Mouse (Mus musculus): Measurements from ENCODE around the gene Gtpbp10.

DNA sequence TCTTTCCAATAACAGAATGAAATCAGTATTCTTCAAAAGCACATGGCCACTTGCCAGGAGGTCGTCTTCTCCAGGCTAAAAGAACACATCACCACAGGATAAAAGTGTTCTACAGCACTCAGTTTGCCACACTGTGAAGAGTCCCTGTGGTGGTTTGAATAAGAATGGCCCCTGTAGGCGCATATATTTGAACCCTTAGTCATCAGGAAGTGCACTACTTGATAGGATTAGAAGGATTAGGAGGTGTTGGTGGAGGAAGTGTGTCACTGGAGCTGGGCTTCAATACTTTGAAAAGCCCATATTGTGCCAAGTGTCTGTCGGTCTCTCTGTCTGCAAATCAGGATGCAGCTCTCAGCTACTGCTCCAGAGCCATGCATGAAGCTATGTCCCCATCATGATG lies 19.0 kb downstream of the Gtpbp10 start:
- TF ChIP-seq CTCF (conservative IDR thresholded peaks at IDR 0.05; ENCODE audit: insufficient read depth, insufficient read length, low read depth, low read length) (no peak), POLR2A (IDR thresholded peaks at IDR 0.05; ENCODE audit: low read depth, low read length) (no peak)

Measured in kidney, adult 2 months (tissue).